Mouse (Mus musculus): ENCODE data around the gene Polr3a.

Polr3a gene

DNA sequence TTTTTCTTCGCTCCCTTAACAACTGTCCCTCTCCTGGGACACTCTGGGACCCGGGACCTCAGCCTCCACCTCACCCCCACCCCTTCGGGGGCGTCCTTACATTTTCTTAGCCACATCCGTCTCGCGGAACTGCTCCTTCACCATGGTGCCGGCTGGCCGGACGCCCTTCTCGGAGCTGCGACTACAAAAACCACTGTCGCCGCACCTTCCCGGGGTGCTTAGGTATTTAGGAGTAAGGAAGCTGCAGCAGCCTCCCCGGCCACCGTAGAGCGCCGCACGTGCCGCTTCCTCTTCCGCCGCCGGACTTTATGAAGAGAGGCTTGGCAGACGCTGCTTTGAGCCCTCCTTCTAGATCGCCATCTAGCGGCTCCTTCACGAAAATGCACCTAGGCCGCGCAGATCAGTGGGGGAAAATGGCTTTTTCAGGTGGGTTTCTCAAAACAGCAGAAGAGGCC lies at the start of gene Polr3a, which contains the start of gene Rps24:
Polr3a (minus strand) TSS at position 286 of the 455 bp plus-strand sequence.
Rps24 (plus strand) TSS at position 353 of the 455 bp plus-strand sequence.
- peak; percentile 92 for DNase-seq (ENCODE audit: low spot score)

- DNase-seq (ENCODE audit: low spot score): no peak
These were observed 48.1 kb upstream of the Polr3a start for GRCm38 (mm10) chr14:24534865-24535545.

GRCm38 (mm10) chr14:24530228-24530627 lies 43.4 kb upstream of the Polr3a start:
- no peak for DNase-seq (ENCODE audit: low spot score)

GRCm38 (mm10) chr14:24526440-24526839 lies 39.6 kb upstream of the Polr3a start:
- DNase-seq (ENCODE audit: low spot score): no peak

DNA sequence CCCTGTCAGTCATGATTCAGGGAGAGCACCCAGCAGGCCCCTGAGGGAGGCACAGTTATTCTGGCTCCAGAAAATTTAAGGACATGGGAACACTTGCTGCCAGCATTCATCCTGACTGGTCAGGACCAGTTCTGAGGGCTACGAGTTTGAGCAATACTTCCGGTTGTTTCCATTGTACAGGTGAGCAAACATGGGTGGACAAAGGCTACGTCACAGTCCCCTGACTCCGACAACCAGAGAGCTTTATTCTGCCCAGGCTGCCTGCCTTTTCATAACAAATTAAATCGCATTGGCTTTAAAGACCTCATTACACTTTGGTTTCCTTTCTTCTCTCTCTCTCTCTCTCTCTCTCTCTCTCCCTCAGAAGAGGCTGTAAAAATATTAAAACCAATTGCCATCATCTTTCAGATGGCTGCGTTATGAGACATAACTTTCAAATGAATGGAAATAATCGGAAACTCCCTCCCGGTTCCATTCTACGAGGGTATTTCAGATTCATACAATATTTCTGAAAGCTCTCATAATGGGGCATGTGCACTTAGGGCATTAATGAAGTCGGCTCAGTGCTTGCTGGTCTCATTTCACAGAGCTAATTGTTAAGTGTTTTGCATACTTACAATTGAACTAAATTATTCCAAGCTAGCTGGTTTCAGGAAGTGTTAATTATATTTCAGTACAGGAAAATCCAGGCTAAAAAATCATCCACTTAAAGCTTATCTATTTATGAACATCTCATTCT lies 39.0 kb upstream of the Polr3a start:
- DNase-seq (ENCODE audit: low spot score): no peak

DNA sequence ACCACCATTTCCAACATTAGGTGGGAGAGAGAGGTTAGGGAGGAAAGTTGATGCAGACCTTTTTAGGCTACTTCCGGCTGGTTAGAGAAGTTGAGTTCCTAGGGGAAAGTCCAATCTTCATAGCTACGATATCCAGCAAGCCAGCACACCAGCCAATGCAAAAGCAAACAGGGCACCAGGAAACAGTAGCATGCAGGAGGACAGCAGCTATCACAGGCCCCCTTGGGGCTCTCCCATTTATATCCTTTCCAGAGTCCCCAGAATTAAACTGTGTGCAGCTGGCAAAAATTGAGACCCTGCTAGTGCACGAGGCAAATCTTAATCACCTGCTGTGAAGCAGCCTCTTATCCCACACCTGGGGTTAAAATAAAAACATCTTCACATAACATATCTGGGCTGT lies 38.3 kb upstream of the Polr3a start:
- DNase-seq (ENCODE audit: low spot score): no peak

DNA sequence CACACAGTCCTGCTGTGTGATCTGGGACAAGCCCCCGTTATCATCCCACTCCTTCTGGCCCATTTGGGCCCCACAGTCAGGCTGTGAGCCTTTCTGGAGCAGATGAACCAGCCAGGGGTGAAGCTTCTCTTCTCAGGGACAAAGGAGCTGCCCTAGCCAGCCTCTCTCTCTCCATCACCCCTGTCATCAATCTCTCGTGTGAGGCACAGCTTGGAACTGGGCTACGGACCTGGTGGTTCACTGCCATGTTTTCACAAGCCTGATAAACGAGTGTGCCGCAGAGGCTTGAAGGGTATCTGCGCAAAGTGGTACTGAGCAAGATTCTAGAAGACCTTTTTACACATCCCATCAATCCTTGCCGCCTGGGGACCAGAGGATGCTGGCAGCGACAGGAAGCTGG lies 34.7 kb upstream of the Polr3a start:
- no peak for DNase-seq (ENCODE audit: low spot score)

- no peak for DNase-seq (ENCODE audit: low spot score)
These were observed 25.8 kb upstream of the Polr3a start for GRCm38 (mm10) chr14:24512527-24513161.

DNA sequence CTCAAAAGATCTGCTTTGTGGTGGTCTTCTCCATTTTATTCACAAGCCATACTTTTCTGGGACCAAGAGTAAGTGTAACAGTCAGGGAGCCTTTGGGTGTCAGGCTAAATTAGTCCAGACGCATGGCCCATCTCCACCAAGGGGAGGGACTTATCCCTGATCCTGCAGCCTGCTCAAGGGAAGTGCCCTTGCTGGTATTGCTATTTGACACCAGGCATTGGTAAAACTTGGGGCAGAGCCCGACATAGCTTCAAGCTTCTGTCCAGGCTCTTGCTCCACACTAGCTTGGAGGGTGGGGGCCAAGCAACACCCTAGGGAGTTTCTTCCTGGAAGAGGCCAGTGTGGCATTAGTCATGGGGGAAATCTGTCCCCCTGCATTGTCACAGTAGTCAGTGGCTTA lies 23.8 kb upstream of the Polr3a start:
- DNase-seq (ENCODE audit: low spot score): no peak

GRCm38 (mm10) chr14:24510218-24510617 lies 23.4 kb upstream of the Polr3a start:
- no peak for DNase-seq (ENCODE audit: low spot score)

- no peak for DNase-seq (ENCODE audit: low spot score)
These were observed 22.7 kb upstream of the Polr3a start for GRCm38 (mm10) chr14:24509557-24509956.

DNA sequence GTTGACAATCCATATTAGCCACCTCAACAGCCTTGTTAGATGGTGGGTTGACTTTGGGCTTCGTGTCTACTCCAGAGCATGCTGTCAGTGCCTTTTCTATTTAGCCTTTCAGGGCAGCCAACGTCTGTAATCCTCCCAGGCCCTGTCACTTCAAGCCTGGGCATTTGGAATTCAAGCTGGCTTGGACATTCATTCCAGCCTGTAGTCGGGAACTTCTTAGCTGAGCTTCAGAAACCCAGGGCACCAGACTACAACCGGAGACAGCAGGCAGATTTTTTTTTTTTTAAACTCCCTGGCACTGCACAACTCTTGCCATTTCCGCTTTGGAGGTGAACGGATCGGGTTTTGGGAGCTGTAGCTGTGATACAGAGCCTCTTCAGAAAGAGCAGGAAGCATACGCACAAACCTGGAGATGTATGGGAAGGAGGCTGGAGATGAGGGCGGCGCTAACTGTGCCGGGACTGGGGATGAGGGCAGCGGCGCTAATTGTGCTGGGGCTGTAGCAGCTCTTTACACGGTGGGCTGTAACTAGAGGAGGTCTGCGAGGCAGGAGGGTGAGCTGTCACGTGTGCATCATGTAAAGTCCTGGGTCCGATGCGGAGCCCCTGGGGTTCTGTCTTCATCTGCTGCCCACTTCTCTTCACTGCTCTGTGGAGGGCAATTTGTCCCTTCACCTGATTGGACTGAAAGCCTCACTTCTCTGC lies 21.4 kb upstream of the Polr3a start:
- no peak for DNase-seq (ENCODE audit: low spot score)

DNA sequence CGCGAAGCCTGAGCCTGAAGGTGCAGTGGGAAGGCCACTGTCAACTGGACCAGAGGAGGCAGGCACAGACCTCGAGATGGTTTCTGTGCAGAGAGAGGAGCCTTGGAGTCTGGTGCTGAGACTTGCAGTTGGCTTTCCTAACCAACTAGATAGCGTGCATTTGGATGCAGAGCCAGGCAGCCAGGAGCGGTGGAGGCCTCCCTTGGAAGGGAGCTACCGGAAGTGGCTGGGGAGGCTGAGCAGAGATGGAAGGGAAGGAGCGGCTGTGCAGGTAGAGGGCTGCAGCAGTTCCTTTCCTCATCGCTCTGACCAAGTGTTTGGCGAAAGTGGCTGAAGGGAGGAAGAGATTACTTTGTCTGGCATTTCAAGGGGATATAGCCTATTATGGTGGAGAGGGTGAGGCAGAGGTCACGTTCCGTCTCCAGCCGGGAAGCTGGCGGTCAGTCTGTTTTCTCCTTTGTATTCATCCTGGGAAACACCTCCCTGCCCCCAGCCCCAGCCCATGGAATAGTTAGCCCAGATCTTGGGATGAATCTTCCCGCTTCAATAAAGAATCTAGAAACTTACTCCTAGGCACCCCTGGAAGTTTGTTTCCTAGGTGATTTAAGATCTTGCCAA lies 20.7 kb upstream of the Polr3a start:
- no peak for DNase-seq (ENCODE audit: low spot score)

- DNase-seq (ENCODE audit: low spot score): no peak
These were observed 14.4 kb upstream of the Polr3a start for GRCm38 (mm10) chr14:24501256-24501655.

DNA sequence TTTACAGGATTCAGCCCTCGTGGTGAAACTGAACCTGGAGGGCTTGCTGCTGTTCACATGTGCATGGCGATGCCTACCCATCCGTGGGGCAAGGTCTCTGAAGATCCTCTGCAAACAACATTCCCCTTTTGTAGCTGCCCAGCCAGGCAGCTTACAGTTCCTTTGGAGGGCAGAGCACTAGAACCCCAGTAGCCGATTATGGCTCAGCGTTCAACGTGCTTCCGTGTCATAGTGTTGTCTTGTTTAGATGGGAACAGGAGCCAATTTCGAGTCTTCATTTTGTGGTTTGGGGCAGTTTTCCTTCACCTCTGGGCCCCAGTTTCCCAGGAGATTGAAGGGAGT lies 14.0 kb upstream of the Polr3a start:
- no peak for DNase-seq (ENCODE audit: low spot score)

- DNase-seq (ENCODE audit: low spot score): peak; percentile 86
These were observed 13.4 kb upstream of the Polr3a start for GRCm38 (mm10) chr14:24500091-24500844.

GRCm38 (mm10) chr14:24499478-24499877 lies 12.6 kb upstream of the Polr3a start:
- DNase-seq (ENCODE audit: low spot score): no peak

- no peak for DNase-seq (ENCODE audit: low spot score)
These were observed 11.8 kb upstream of the Polr3a start for GRCm38 (mm10) chr14:24498561-24499255.

DNA sequence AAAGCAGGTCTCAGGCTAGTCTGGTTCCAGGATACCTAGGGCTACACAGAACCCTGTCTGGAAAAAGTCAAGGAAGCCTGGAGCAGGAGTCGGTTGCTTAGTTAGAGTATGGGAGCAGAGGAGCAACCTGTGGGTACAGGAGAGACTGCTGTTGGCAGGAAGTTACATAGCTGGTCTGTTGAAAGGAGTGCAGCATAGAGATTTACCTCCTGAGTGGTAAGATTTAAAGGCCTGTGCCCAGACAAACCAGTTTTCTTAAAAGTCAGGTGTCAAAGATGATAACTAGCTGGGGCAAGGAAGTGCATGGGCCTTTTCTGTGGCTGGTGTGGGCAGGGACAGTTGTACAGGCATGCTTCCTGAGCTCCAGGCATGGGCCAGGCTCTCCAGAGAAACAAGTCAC lies 10.6 kb upstream of the Polr3a start:
- DNase-seq (ENCODE audit: low spot score): no peak

DNA sequence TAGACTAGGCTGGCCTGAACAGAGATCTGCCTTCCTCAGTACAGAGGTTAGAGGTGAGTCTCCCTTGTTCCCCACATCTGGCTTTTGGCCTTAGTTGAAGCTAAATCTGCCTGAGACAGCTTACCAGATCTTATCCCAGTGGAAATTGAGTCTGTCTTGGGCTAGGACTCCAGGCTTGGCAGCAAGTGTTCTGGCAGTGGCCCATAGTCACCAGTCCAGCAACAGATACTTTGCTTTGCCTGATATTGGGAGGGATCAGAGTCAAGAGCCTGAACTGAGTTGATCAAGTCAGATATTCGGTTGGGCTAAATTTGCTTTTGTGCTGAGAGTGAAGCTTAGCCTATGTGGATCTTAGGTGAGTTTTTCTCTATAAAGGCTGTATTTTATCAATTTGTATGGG lies 9.6 kb upstream of the Polr3a start:
- no peak for DNase-seq (ENCODE audit: low spot score)

- DNase-seq (ENCODE audit: low spot score): no peak
These were observed 6.4 kb upstream of the Polr3a start for GRCm38 (mm10) chr14:24493256-24493655.
